Mouse (Mus musculus): ENCODE results near the gene Vps8.

GRCm38 (mm10) chr16:21402068-21402467 is 20.9 kb upstream of the Vps8 start:
- TF ChIP-seq CTCF (IDR thresholded peaks at IDR 0.05; ENCODE audit: low read depth) = no peak
- TF ChIP-seq EP300 (optimal IDR thresholded peaks at IDR 0.05) = no peak

Data from stomach, postnatal 0 days (tissue).